Mouse (Mus musculus) CD4-positive, CD25-positive, alpha-beta regulatory T cell, adult 9 weeks (primary cell): ENCODE results near the gene Cstf2t. TPM values are rescaled to one million over a fixed set of nuclear protein-coding genes. Genes with fewer than 3 reads are reported as not detected.

Source experiments
- polyA plus RNA-seq: library from polyadenylated mRNA; unstranded; fragments of 100-300 nt; shearing (Covaris generic); gene quantifications from one replicate; pipeline ENCODE4 v1.2.1, GENCODE M21; 2017

Gene Cstf2t
- polyA plus RNA-seq = 45.3 TPM

GRCm38 (mm10) chr19:31082662-31083429, at the start of gene Cstf2t:
Gene Cstf2t (plus strand): TSS chr19:31082837.

